Mouse (Mus musculus) hindbrain, embryonic 16.5 days (tissue): ENCODE measurements around the gene Bmp8b. TPM values are rescaled to one million over a fixed set of nuclear protein-coding genes. Genes with fewer than 3 reads are reported as not detected.

ENCODE experiments used
- ATAC-seq: fragments of 200-750 bp; cut with Nextera tagmentation; 2 replicates; pipeline ENCODE4 v1.8.0; 2017; ENCODE audit warnings: moderate TSS enrichment, moderate library complexity
- H3K27ac ChIP-seq: fragments of 300-500 bp; sonication (generic); 2 replicates; pipeline ENCODE4 v1.5.1; 2014; ENCODE audit warnings: low read depth, mild to moderate bottlenecking, control low read depth, low read length, moderate library complexity
- H3K27me3 ChIP-seq: fragments of 300-500 bp; sonication (generic); replicated peaks from 2 replicates; pipeline ENCODE4 v1.6.1; 2014; ENCODE audit warnings: low read length; ENCODE audit not compliant: control insufficient read depth, insufficient read depth
- H3K36me3 ChIP-seq: fragments of 300-500 bp; sonication (generic); 2 replicates; pipeline ENCODE4 v1.6.1; 2014; ENCODE audit warnings: mild to moderate bottlenecking, low read length, moderate library complexity, mixed read lengths; ENCODE audit not compliant: control insufficient read depth, insufficient read depth
- H3K4me1 ChIP-seq: fragments of 300-500 bp; sonication (generic); 2 replicates; pipeline ENCODE4 v1.6.1; 2014; ENCODE audit warnings: low read depth, low read length; ENCODE audit not compliant: control insufficient read depth, insufficient read depth
- H3K4me2 ChIP-seq: fragments of 300-500 bp; sonication (generic); 2 replicates; pipeline ENCODE4 v1.6.1; 2014; ENCODE audit warnings: mild to moderate bottlenecking, low read length, control low read depth, moderate library complexity
- H3K4me3 ChIP-seq: fragments of 300-500 bp; sonication (generic); 2 replicates; pipeline ENCODE4 v1.5.1; 2014; ENCODE audit warnings: mild to moderate bottlenecking, low read length, control low read depth, moderate library complexity
- H3K9ac ChIP-seq: fragments of 300-500 bp; sonication (generic); 2 replicates; pipeline ENCODE4 v1.6.1; 2014; ENCODE audit warnings: low read depth, mild to moderate bottlenecking, control low read depth, low read length, moderate library complexity
- H3K9me3 ChIP-seq: fragments of 300-500 bp; sonication (generic); 2 replicates; pipeline ENCODE4 v1.6.1; 2014; ENCODE audit warnings: mild to moderate bottlenecking, low read length, moderate library complexity; ENCODE audit not compliant: control insufficient read depth
- WGBS: fragments of 180-500 bp; shearing (Covaris S2); extraction: QIAGEN DNeasy Blood & Tissue Kit; methylation state at CpG from one replicate; pipeline ENCODE4 v1.1.7; 2014; 5-methylcytosine and 5-hydroxymethylcytosine counted together
- polyA plus RNA-seq: library from polyadenylated mRNA; unstranded; fragments of >200 nt; fragmentation: Nextera tagmentation; extraction: Ambion mirVana; gene quantifications from 2 replicates; pipeline ENCODE4 v1.2.1, GENCODE M21; 2015

Bmp8b gene
- 0.56 and 0.58 TPM in 2 replicates for polyA plus RNA-seq

- peak; percentile 72 for ATAC-seq
- WGBS = 5% methylated on average over 60 of the region's 75 CpGs
- no peaks in the 10 kb centered on the region for H3K9me3 ChIP-seq
- peak within 1 kb of the TSS; percentile 34 for H3K4me3 ChIP-seq
- peak within 1 kb of the TSS; percentile 31 for H3K9ac ChIP-seq
- H3K4me1 ChIP-seq = peaks cover 6% of the 10 kb centered on the region; the same call in 1 of the 2 replicates
- peaks cover 28% of the 10 kb centered on the region for H3K27me3 ChIP-seq
- no peaks in the 10 kb centered on the region for H3K36me3 ChIP-seq
- H3K27ac ChIP-seq = no peak within 1 kb of the TSS
- peak within 1 kb of the TSS; percentile 51 for H3K4me2 ChIP-seq
Observed at GRCm38 (mm10) chr4:123104651-123105450, at the start of gene Bmp8b. Gene Bmp8b, plus strand, starts transcription at chr4:123105165.

- Histone ChIP-seq H3K27ac (no peak overlapping the region), H3K9me3 (no peaks in the 10 kb centered on the region), H3K27me3 (no peaks in the 10 kb centered on the region), H3K9ac (no peak overlapping the region), H3K4me1 (peaks cover 7% of the 10 kb centered on the region), H3K36me3 (peaks cover 26% of the 10 kb centered on the region), H3K4me2 (no peak overlapping the region), H3K4me3 (no peak overlapping the region)
- ATAC-seq = no peak
- 89% methylated on average over 3 of the region's 3 CpGs for WGBS
Observed at GRCm38 (mm10) chr4:123056560-123057109, 48.3 kb upstream of the Bmp8b start.

GRCm38 (mm10) chr4:123057957-123058356 is 47.0 kb upstream of the Bmp8b start:
- Histone ChIP-seq H3K27me3 (no peaks in the 10 kb centered on the region), H3K36me3 (peaks cover 26% of the 10 kb centered on the region), H3K27ac (no peak overlapping the region), H3K4me2 (no peak overlapping the region), H3K9ac (no peak overlapping the region), H3K4me3 (no peak overlapping the region), H3K9me3 (no peaks in the 10 kb centered on the region), H3K4me1 (peaks cover 5% of the 10 kb centered on the region)
- 61% methylated on average over 1 of the region's 1 CpGs for WGBS
- no peak for ATAC-seq

GRCm38 (mm10) chr4:123061744-123062143 is 43.2 kb upstream of the Bmp8b start:
- H3K27me3 ChIP-seq = no peaks in the 10 kb centered on the region
- no peak overlapping the region for H3K4me3 ChIP-seq
- H3K9ac ChIP-seq = no peak overlapping the region
- WGBS = 63% methylated on average over 5 of the region's 5 CpGs
- H3K9me3 ChIP-seq = no peaks in the 10 kb centered on the region
- peaks cover 1% of the 10 kb centered on the region; the same call in 1 of the 2 replicates for H3K36me3 ChIP-seq
- peak; percentile 64 for ATAC-seq
- H3K4me2 ChIP-seq = no peak overlapping the region
- no peaks in the 10 kb centered on the region; the same call in 1 of the 2 replicates for H3K4me1 ChIP-seq
- no peak overlapping the region for H3K27ac ChIP-seq

- Histone ChIP-seq H3K27ac (no peak overlapping the region), H3K27me3 (no peaks in the 10 kb centered on the region), H3K4me2 (no peak overlapping the region), H3K36me3 (no peaks in the 10 kb centered on the region), H3K9ac (no peak overlapping the region), H3K4me3 (no peak overlapping the region), H3K4me1 (no peaks in the 10 kb centered on the region), H3K9me3 (no peaks in the 10 kb centered on the region)
- no peak for ATAC-seq
- WGBS = 88% methylated on average over 6 of the region's 6 CpGs
Observed at GRCm38 (mm10) chr4:123068646-123069045, 36.3 kb upstream of the Bmp8b start.

GRCm38 (mm10) chr4:123071266-123071966 is 33.5 kb upstream of the Bmp8b start:
- Histone ChIP-seq H3K4me2 (peak overlapping the region; percentile 35), H3K36me3 (no peaks in the 10 kb centered on the region), H3K27me3 (no peaks in the 10 kb centered on the region), H3K4me1 (no peaks in the 10 kb centered on the region), H3K27ac (no peak overlapping the region), H3K4me3 (no peak overlapping the region), H3K9ac (no peak overlapping the region; the same call in 1 of the 2 replicates), H3K9me3 (no peaks in the 10 kb centered on the region)
- 14% methylated on average over 13 of the region's 13 CpGs for WGBS
- ATAC-seq = no peak

- no peaks in the 10 kb centered on the region for H3K27me3 ChIP-seq
- no peak for ATAC-seq
- WGBS = 48% methylated on average over 8 of the region's 8 CpGs
- H3K4me2 ChIP-seq = no peak overlapping the region
- H3K4me1 ChIP-seq = no peaks in the 10 kb centered on the region
- H3K9me3 ChIP-seq = no peaks in the 10 kb centered on the region
- no peak overlapping the region for H3K4me3 ChIP-seq
- no peak overlapping the region for H3K27ac ChIP-seq
- H3K9ac ChIP-seq = no peak overlapping the region
- no peaks in the 10 kb centered on the region for H3K36me3 ChIP-seq
Observed at GRCm38 (mm10) chr4:123076928-123077327, 28.0 kb upstream of the Bmp8b start.

GRCm38 (mm10) chr4:123078231-123078630 is 26.7 kb upstream of the Bmp8b start:
- no peaks in the 10 kb centered on the region for H3K27me3 ChIP-seq
- no peak overlapping the region for H3K9ac ChIP-seq
- no peaks in the 10 kb centered on the region for H3K36me3 ChIP-seq
- no peak overlapping the region for H3K4me3 ChIP-seq
- no peaks in the 10 kb centered on the region for H3K9me3 ChIP-seq
- 90% methylated on average over 4 of the region's 4 CpGs for WGBS
- H3K4me1 ChIP-seq = no peaks in the 10 kb centered on the region
- no peak for ATAC-seq
- H3K4me2 ChIP-seq = no peak overlapping the region
- H3K27ac ChIP-seq = no peak overlapping the region

- no peaks in the 10 kb centered on the region for H3K4me1 ChIP-seq
- 35% methylated on average over 13 of the region's 13 CpGs for WGBS
- H3K36me3 ChIP-seq = no peaks in the 10 kb centered on the region
- H3K4me2 ChIP-seq = no peak overlapping the region
- no peaks in the 10 kb centered on the region for H3K27me3 ChIP-seq
- H3K9ac ChIP-seq = no peak overlapping the region
- no peak overlapping the region for H3K4me3 ChIP-seq
- ATAC-seq = no peak
- H3K9me3 ChIP-seq = no peaks in the 10 kb centered on the region
- H3K27ac ChIP-seq = no peak overlapping the region
Observed at GRCm38 (mm10) chr4:123080791-123081190, 24.2 kb upstream of the Bmp8b start.
